Mouse (Mus musculus) left cerebral cortex, postnatal 4 days (tissue): ENCODE results near the gene Kcnb1. TPM values are rescaled to one million over a fixed set of nuclear protein-coding genes. Genes with fewer than 3 reads are reported as not detected.

Experiments
- DNase-seq: peaks from one replicate; pipeline ENCODE4 v3.0.0-alpha.2; 2022
- intact Hi-C: fragments of 180-260 bp; cut with DNase I; formaldehyde crosslinking; loops from one replicate; pipeline ENCODE4 v1.15.1; 2025
- total RNA-seq, 2 experiments: library from RNA; stranded (reverse); gene quantifications; 2 replicates each; pipeline ENCODE4 v1.2.3; 2021

Gene Kcnb1
- total RNA-seq, 2 experiments from 2014 or later: 46.5 to 50.9 TPM

GRCm38 (mm10) chr2:167136909-167137308 lies 53.0 kb downstream of the Kcnb1 start:
- intact Hi-C loops: loop anchor here (5.0 kb wide), 1 partner anchor 45 kb away; no protein-coding TSS in a partner anchor
- DNase-seq: peak; percentile 85

- intact Hi-C loops: no loop called here
- no peak for DNase-seq
Observed at GRCm38 (mm10) chr2:167132041-167132440, 57.9 kb downstream of the Kcnb1 start.

- intact Hi-C loops: no loop called here
Observed at GRCm38 (mm10) chr2:167130050-167130770, 59.7 kb downstream of the Kcnb1 start.

GRCm38 (mm10) chr2:167129608-167129955 lies 60.4 kb downstream of the Kcnb1 start:
- intact Hi-C loops: no loop called here

More at GRCm38 (mm10) chr2:167130050-167130770, 59.7 kb downstream of the Kcnb1 start:
- DNase-seq: no peak

GRCm38 (mm10) chr2:167128699-167129607 lies 61.0 kb downstream of the Kcnb1 start:
- no peak for DNase-seq
- intact Hi-C loops: no loop called here

More at GRCm38 (mm10) chr2:167129608-167129955, 60.4 kb downstream of the Kcnb1 start:
- no peak for DNase-seq

GRCm38 (mm10) chr2:167127404-167127803 lies 62.6 kb downstream of the Kcnb1 start:
- DNase-seq: no peak
- intact Hi-C loops: no loop called here

- no peak for DNase-seq
- intact Hi-C loops: no loop called here
Observed at GRCm38 (mm10) chr2:167125781-167126180, 64.2 kb downstream of the Kcnb1 start.

- peak; percentile 59 for DNase-seq
- intact Hi-C loops: no loop called here
Observed at GRCm38 (mm10) chr2:167123936-167124335, 66.0 kb downstream of the Kcnb1 start.

- intact Hi-C loops: no loop called here
- no peak for DNase-seq
Observed at GRCm38 (mm10) chr2:167122737-167123136, 67.2 kb downstream of the Kcnb1 start.

- DNase-seq: no peak
- intact Hi-C loops: no loop called here
Observed at GRCm38 (mm10) chr2:167121996-167122395, 68.0 kb downstream of the Kcnb1 start.

- intact Hi-C loops: no loop called here
- no peak for DNase-seq
Observed at GRCm38 (mm10) chr2:167121228-167121627, 68.7 kb downstream of the Kcnb1 start.

GRCm38 (mm10) chr2:167120186-167120830 lies 69.6 kb downstream of the Kcnb1 start:
- intact Hi-C loops: no loop called here
- no peak for DNase-seq

GRCm38 (mm10) chr2:167118046-167118445 lies 71.9 kb downstream of the Kcnb1 start:
- no peak for DNase-seq
- intact Hi-C loops: no loop called here

GRCm38 (mm10) chr2:167112737-167113136 lies 77.2 kb downstream of the Kcnb1 start:
- intact Hi-C loops: no loop called here
- peak; percentile 76 for DNase-seq

GRCm38 (mm10) chr2:167112259-167112658 lies 77.7 kb downstream of the Kcnb1 start:
- intact Hi-C loops: no loop called here
- DNase-seq: peak; percentile 48

GRCm38 (mm10) chr2:167109506-167109905 lies 80.4 kb downstream of the Kcnb1 start:
- no peak for DNase-seq
- intact Hi-C loops: no loop called here

GRCm38 (mm10) chr2:167103546-167103945 lies 86.4 kb downstream of the Kcnb1 start:
- DNase-seq: peak; percentile 46
- intact Hi-C loops: no loop called here

- intact Hi-C loops: no loop called here
- no peak for DNase-seq
Observed at GRCm38 (mm10) chr2:167101743-167102441, 88.1 kb downstream of the Kcnb1 start.

GRCm38 (mm10) chr2:167094688-167095087 lies 95.3 kb downstream of the Kcnb1 start:
- intact Hi-C loops: no loop called here
- DNase-seq: no peak

- intact Hi-C loops: no loop called here
- DNase-seq: no peak
Observed at GRCm38 (mm10) chr2:167093171-167093900, 96.6 kb downstream of the Kcnb1 start.
